Mouse (Mus musculus) left cerebral cortex, postnatal 10 days (tissue): ENCODE data around the gene Celf5. TPM values are rescaled to one million over a fixed set of nuclear protein-coding genes. Genes with fewer than 3 reads are reported as not detected.

Experiments
- DNase-seq, 2 experiments: peaks; one replicate each; pipeline ENCODE4 v3.0.0; 2021 to 2022; ENCODE audit warnings: low spot score in 2 of 2, mixed read lengths in 1 of 2; ENCODE audit errors: extremely low spot score in 1 of 2
- intact Hi-C: fragments of 180-260 bp; cut with DNase I; formaldehyde crosslinking; loops from one replicate; pipeline ENCODE4 v1.15.1; 2025
- microRNA-seq: library from miRNA; unstranded; fragments of <30 nt; microRNA quantifications from one replicate; pipeline ENCODE4 v1.2.0, GENCODE M21; 2022
- total RNA-seq, 2 experiments: library from RNA; stranded (reverse); gene quantifications; 2 replicates each; pipeline ENCODE4 v1.2.3; 2021

The Celf5 gene
- total RNA-seq, 2 experiments from 2014 or later: 287 to 297 TPM

- intact Hi-C loops: no loop called here
- DNase-seq: peak in 1 of 2 experiments; percentile 71
Measured at GRCm38 (mm10) chr10:81410981-81411380, 71.5 kb downstream of the Celf5 start.

GRCm38 (mm10) chr10:81410350-81410749 is 72.2 kb downstream of the Celf5 start:
- intact Hi-C loops: no loop called here
- no peak for DNase-seq

- intact Hi-C loops: no loop called here
- DNase-seq: no peak
Measured at GRCm38 (mm10) chr10:81409330-81409729, 73.2 kb downstream of the Celf5 start.

Small RNAs within 50 kb of the gene (microRNA-seq; reads per million reads assigned to microRNA genes)
- gene Gm25595 (not detected), gene Mir1191b (not detected)

Other genes starting within 250 kb of the Celf5 start
- 10 to 100 TPM; 62.2 to 63.5 TPM for gene Zfr2, start 249.6 kb downstream of the Celf5 start, total RNA-seq
- 100 to 1,000 TPM; 223 to 225 TPM for gene Matk, start 229.8 kb downstream of the Celf5 start, total RNA-seq
- gene Mrpl54, start 215.8 kb downstream of the Celf5 start, total RNA-seq: 10 to 100 TPM; 47.8 to 52.7 TPM
- gene Apba3, start 215.7 kb downstream of the Celf5 start, total RNA-seq: 10 to 100 TPM; 23.7 to 32.6 TPM
- under 1 TPM; 0.39 to 0.49 TPM for gene Tjp3, start 191.1 kb downstream of the Celf5 start, total RNA-seq
- gene Pip5k1c, start 189.7 kb downstream of the Celf5 start, total RNA-seq: 100 to 1,000 TPM; 336 to 340 TPM
- gene Cactin, start 161.6 kb downstream of the Celf5 start, total RNA-seq: 10 to 100 TPM; 26.4 to 26.7 TPM
- 1 to 10 TPM; 1.1 to 2.1 TPM for gene Tbxa2r, start 154.0 kb downstream of the Celf5 start, total RNA-seq
- under 1 TPM; 0.39 to 0.49 TPM for gene Gipc3, start 139.4 kb downstream of the Celf5 start, total RNA-seq
- 10 to 100 TPM; 18.3 to 20.3 TPM for gene Hmg20b, start 132.2 kb downstream of the Celf5 start, total RNA-seq
- 10 to 100 TPM; 32.8 to 35.9 TPM for gene Mfsd12, start 125.2 kb downstream of the Celf5 start, total RNA-seq
- 1 to 10 TPM; 1.2 to 1.7 TPM for gene 4930404N11Rik, start 116.9 kb downstream of the Celf5 start, total RNA-seq
- 10 to 100 TPM; 85.7 to 94.7 TPM for gene Fzr1, start 104.2 kb downstream of the Celf5 start, total RNA-seq
- gene Dohh, start 98.3 kb downstream of the Celf5 start, total RNA-seq: 10 to 100 TPM; 79.3 to 83.5 TPM
- gene Gm48551, start 98.2 kb downstream of the Celf5 start, total RNA-seq: 1 to 10 TPM; 3.4 to 5.0 TPM
- 1 to 10 TPM; 2.5 to 3.5 TPM for gene Gm48552, start 93.7 kb downstream of the Celf5 start, total RNA-seq
- 1 to 10 TPM; 2.0 to 2.2 TPM for gene Smim24, start 89.7 kb downstream of the Celf5 start, total RNA-seq
- gene Nfic, start 27.1 kb downstream of the Celf5 start, total RNA-seq: 10 to 100 TPM; 40.7 to 44.6 TPM
- gene Ncln, start 13.7 kb upstream of the Celf5 start, total RNA-seq: 100 to 1,000 TPM in 1 of 2 experiments, 10 to 100 TPM in 1; 94.8 to 102 TPM
- under 1 TPM; 0.18 to 0.28 TPM for gene S1pr4, start 17.4 kb upstream of the Celf5 start, total RNA-seq
- gene Gna15, start 41.5 kb upstream of the Celf5 start, total RNA-seq: 1 to 10 TPM; 2.3 to 2.9 TPM
- gene Gna11, start 62.5 kb upstream of the Celf5 start, total RNA-seq: 100 to 1,000 TPM; 111 to 118 TPM
- gene Aes, start 76.8 kb upstream of the Celf5 start, total RNA-seq: 100 to 1,000 TPM; 542 to 558 TPM
- gene Tle2, start 91.9 kb upstream of the Celf5 start, total RNA-seq: 10 to 100 TPM; 20.9 to 22.4 TPM
- gene Tle6, start 118.4 kb upstream of the Celf5 start, total RNA-seq: 1 to 10 TPM in 1 of 2 experiments, under 1 TPM in 1; 0.93 to 3.0 TPM
- gene BC025920, start 123.6 kb upstream of the Celf5 start, total RNA-seq: 1 to 10 TPM; 1.9 to 2.2 TPM
- 10 to 100 TPM; 28.0 to 29.3 TPM for gene Sirt6, start 145.1 kb upstream of the Celf5 start, total RNA-seq
- gene Ankrd24, start 145.8 kb upstream of the Celf5 start, total RNA-seq: 10 to 100 TPM; 34.1 to 35.1 TPM
- gene Gm10778, start 166.3 kb upstream of the Celf5 start, total RNA-seq: 1 to 10 TPM; 5.0 to 5.7 TPM
- 10 to 100 TPM in 1 of 2 experiments, 1 to 10 TPM in 1; 9.7 to 10.6 TPM for gene Zfp433, start 222.1 kb upstream of the Celf5 start, total RNA-seq